Mouse (Mus musculus) kidney, adult 8-10 months (tissue): ENCODE measurements around the gene Fcamr.

Experiments used
- DNase-seq, 2 experiments: peaks; one replicate each; pipeline ENCODE4 v3.0.0; 2022

The Fcamr gene

DNA sequence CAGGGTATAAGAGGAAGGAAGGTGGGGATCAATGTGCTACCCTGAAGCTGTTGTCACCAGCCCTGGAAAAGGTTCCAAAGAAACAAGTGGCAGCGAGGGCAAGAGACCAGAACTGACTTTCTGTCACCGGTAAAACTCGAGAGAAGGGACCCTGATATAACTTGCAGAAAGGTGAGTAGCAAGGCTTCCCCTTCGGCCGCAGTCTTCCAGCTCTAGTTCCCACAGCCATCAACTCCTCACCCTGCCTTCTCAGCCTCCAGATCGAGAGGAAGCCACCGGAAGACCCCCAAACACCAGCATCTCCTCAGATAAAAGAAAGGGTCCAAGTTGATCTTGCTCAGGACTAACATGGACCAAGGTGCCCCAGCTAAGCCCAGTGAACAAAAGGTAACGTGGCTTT, at the start of gene Fcamr:
Gene Fcamr (plus strand): TSS at position 301 of the 400 bp plus-strand sequence.
- no peak for DNase-seq

DNA sequence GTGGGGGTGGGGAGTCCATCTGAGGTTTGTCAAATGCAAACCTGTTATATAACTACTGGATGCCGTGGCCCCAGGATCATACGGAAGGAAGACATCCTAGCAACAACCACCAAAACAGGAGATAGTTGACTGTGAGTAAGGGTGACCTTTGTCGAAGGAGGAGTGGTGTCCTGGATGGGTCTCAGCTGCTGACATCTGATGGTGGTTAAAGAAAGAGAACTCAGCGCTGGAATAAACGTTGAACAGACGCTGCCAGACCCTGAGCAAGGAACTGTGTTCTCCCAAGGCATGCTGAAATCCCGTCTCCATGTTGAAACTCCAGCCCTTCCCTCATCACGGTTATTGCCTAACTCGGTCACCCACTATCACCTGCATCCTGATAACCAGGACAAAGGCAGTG, 41.0 kb upstream of the Fcamr start:
- DNase-seq: no peak

DNA sequence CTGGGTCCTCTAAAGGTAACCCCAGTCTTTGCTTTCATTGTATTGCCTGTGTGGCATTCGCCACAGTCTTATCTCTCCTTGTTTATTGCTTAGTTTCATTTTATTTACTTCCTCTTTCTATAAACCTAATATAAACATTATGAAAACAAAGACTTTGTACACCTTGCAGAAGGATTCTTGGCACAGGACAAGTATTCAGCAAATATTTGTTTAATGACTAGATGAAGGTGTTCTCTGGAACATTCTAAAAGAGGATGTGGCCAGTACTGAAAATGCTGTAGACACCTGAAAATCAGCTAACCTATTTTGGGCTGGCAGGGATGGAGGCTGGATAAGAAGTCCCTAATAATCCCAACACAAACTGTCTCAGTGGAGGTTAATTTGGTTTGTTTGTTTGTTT, 39.1 kb upstream of the Fcamr start:
- DNase-seq: no peak

DNA sequence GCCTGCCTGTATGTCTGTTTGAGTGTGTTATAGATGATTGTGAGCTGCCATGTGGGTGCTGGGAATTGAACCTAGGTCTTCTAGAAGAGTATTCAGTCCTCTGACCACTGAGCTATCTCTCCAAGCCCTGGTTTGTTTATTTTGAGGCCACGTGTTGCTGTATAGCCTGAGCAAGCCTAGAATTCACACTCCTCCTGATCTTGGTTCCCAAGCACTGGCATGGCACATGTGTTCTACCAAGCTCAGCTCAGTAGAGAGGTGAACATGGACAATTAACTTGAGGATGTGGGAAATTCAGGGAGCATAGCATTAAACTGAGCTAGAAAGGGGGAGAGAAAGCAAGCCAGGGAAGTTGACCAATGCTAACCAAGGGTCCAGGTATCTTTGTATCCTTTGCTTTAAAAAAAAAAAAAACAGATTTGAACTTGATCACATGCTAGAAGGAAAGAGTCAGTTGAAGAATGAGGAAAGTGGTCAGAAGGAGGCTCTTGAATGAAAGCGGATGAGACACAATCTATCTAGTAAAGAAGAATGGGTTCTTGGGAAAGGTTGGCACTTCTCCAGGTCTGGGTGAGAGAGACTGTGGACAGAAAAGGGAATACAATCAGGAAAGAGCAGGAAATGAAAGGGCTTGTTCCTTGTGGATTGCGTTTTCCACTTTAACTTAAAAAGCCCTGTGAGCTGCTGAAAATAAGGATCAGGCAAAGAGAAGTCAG, 38.5 kb upstream of the Fcamr start:
- no peak for DNase-seq

DNA sequence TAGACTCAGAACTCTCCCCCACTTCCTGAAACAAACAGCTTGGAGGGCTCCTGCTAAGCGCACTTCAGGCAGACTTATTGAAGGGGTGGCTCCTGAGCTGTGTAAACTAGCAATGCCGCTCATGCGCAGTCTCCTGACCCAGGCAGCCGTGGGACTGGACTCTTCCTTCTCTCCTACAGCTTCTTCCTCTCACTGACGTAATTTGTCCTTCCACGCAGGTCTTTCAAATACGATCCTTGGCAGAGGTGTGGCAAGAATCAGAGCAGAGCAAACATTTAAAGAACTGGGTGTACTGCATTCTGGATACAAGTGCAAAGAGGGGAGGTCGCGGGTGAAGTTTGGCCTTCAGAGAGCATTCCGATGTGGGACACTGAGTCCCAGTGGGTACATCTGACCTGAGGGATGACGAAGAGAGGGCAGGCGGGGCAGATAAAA, 36.7 kb upstream of the Fcamr start:
- no peak for DNase-seq

DNA sequence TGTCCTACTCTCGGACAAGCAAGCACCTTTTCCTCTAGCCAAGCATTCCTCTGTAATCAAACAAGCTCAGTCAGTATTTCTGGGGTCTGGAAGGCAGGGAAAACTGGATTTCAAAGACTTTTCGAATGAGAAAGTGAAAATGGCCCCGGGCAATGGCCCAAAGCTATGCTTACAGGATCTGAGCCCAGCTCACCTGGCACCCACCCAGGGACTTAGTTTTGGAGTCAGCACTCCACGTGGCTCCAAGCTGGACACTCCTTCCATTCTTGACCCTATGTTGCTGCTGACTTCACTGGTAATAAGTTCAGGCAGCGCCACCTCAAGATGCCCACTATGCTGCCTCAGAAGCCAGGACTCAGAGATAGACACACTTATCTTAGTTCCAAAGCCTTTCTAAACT, 33.6 kb upstream of the Fcamr start:
- no peak for DNase-seq

DNA sequence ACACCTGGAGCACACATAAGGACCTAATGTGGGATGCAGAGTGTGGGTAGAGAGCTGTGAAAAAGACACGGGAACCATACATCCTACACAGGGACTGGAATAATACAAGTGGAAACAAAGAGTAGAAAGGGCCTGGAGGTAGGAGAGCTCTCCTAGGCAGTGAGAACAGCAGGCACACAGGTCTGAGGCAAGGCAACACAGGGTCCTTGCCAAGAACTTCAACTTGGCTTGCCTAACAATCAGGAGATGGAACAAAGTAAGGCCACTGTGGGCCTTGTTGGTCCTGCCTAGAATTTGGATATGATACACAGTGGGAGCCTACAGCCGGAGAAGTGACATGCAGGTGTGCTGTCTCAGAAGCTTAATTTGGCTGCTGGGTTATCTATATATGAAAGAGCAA, 30.8 kb upstream of the Fcamr start:
- no peak for DNase-seq

DNA sequence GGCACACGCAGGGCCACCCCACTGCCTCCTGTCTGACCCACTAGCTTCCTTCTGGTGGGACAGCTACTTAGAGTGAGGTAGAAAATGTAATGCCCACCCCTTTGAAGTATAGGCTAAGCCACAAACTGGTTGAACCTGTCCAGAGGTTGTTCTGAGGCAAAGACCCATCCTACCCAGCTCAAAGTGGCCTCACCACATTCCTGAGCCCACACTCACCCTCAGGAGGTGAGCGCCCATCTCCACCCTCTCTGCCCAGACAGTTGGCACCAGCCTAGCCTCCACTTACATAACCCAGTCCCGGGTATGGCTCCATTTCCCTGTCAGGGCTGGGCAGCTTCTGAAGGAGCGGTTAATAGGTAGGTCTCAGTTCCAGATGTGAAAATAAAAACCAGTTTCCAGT, 30.2 kb upstream of the Fcamr start:
- peak in 1 of 2 experiments; percentile 20 for DNase-seq

DNA sequence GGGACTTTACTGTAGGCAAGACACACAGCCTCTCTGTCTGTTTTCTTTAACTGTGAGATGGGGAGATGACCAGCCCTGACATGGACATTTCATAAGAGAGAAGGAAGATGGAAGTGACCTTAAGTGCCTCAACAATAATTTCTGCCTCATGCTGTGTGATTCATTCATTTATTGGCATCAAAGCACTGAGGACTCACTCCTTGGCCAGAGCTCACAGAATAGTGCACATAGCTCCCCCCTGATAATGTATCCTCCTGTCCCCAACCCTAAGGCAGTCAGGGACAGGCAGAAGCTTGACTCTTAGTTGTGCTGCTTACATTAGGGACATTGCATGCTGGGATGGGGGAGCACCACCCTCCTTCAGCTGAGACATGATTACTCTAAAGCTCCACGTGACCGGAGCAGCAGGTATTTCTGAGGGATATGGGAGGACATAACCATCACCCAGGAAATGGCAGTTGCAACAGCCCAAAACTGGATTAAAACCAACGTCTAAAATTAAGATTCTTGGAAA, 29.7 kb upstream of the Fcamr start:
- DNase-seq: no peak

DNA sequence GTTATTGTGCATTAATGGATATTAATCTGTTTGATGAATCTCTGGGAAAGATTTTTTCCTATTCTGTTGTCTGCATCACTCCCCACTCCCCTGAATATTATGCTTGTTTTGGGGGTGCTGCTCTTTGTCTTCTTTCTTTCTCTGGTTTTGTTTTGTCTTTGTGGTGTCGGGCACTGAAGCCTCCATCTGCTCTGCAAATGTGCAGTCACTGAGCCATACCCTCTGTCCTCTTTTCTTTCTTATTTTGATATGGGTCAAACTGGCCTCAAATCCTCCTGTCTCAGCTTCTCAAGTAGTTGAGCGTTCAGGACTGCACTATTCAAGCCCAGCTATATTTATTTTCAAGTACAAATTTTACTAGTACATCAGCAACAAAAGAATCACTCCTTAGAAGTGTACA, 25.5 kb upstream of the Fcamr start:
- DNase-seq: no peak

DNA sequence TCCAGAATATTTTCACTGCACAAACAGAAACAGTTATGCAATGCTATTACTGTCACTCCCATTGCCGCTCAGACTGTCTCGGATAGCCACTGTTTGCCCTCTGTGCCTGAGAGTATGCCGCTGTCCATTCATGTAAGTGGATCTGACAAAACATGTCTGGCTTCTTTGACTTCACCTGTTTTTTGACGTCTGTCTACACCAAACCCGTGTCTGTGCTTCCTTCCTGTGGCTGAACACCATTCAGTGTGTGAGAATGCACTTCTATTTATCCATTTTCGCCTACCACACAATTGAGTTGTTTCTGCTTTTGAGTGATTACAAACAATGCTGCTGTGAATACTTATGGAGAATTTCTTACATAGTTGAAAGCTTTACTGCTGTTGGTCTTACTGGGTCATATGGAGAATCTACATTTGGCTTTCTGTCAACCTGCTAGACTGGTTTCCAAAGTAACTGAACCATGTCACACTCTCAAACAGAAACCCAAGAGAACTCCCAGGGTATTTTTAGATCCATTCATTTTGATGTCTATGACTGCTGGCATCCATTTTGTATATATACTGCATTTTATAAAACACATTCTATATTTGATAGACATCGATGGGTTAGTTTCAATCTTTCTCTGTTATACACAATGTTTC, 24.9 kb upstream of the Fcamr start:
- DNase-seq: no peak

DNA sequence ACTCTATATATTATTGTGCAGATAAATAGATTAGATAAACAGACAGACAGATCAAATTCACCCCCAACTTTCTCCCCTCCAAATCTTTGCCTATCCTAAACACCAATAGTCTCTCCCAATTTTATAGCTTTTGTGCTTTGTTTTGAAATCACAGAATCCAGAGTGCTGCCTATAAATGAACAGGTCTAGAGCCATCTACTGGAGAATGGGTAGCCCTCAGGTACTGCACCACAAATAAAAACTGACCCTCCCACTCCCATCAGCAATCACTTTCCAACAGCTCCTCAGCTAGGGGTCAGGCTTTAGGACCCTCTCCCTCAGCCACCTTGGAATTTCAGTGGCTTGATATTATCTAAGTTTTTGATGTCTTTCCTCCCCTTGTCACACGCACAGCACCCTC, 24.1 kb upstream of the Fcamr start:
- DNase-seq: no peak

DNA sequence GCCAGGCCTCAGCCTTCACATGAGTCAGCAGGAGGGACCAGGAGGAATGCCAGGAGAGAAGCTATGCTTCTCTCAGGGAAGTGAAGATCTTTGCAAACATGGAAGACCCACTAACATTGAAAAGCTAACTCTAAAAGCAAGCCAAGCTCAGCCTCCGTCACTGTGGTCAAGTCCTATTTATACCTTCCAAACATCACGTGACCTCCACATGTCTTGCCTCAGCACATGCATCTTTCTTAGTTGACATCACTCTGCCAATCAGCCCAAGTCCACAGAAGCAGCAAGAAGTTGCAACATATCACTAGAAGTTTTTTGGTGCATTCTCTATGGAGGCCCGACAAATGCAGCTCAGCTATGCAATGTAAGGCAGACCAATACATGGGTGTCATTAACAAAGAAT, 20.8 kb upstream of the Fcamr start:
- no peak for DNase-seq

DNA sequence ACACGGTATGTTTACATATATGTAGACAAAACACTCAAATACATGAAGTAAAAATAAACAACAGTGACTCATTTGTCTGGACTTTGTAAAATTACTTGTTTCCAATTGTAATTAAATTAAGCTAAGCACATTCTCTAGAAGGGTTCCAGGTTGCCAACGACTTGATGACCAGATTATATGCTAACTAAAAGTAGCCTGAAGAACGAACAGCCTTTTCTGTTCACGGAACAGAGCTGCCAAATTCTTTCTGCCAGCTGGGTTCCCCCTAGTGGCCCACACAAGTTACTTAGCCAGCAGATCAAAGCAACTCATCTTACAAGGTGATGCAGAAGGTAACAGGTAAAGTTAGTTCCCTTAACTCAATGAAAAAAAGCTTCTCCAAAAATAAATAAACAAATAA, 16.6 kb upstream of the Fcamr start:
- no peak for DNase-seq

DNA sequence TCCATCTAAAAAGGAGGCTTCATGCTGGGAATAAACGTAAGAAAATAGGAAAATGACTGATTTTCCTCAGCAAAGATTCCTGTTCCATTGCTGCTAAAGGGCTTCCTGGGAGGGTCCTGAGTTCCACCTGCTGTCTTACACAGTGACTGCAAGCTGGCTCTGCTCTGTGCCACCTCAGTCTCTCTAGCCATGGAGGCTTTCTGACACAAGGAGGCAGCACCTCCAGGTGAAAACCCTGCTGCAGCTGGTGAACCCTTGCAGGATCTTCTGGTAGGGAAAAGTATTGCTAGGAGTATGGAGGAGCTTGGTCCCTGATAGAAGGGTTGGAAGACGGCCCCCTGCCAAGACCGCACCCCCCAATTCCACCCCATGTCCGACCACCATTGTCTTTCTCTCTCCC, 13.7 kb upstream of the Fcamr start:
- DNase-seq: peak in 1 of 2 experiments; percentile 49

DNA sequence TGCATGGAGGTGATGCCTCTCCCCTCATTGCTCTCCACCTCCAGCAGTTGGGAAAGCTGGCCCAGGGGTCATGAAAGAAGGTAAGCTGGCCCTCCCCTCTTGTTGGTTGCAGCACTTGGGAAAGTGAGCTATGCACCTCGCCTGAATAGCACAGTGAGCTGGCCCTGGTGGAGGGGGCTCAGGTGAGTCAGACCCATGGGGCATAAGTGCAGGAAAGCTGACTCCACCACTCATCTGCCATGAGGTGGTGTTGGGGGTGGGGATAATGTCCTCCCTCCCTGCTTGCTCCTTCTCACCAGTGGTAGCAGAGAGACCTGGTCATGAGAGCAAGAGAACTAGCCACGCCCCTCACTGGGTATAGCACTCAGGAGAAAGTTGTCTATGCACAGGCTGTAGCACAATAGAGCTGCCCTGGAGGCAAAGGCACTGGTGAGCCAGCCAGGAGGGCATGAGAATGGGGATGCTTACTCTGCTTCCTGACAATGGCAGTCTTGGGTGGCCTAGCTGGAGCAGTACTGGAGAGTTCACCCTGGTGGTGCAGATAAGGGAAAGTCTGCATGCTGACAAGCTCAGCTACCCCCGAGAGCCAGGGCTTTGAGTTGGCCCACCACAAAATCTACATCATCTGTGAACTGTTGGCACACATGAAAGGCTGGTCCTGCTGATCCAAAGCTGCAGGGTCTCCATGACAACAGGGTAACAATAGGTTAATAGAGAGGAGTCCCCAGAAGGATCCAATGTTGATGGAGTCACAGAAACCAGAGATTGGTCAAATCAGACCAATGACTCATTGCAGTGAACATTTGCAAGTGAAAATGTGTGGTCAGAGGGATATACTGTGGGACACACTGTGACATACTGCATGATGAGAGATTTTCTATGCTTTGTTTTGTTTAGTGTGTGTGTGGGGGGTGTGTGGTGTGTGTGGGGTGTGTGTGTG, 10.9 kb upstream of the Fcamr start:
- DNase-seq: no peak

DNA sequence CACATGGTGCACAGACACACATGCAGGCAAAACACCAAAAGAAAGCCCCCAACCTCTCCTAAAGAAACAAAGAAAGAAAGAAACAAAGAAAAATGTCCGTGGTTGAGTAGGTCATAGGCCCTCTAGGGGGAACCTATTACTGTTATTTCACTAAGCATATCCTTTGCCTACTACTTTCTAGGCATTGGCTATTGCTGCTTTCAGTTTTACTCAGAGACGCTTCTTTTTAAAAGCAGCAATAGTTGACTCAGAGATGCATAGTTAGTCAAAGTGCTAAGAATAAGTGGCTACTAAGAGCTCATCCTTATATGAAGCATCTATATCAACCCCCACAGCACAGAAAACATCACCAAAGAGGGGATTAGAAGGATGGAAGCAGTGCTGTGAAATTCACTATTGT, 5.4 kb upstream of the Fcamr start:
- DNase-seq: no peak

DNA sequence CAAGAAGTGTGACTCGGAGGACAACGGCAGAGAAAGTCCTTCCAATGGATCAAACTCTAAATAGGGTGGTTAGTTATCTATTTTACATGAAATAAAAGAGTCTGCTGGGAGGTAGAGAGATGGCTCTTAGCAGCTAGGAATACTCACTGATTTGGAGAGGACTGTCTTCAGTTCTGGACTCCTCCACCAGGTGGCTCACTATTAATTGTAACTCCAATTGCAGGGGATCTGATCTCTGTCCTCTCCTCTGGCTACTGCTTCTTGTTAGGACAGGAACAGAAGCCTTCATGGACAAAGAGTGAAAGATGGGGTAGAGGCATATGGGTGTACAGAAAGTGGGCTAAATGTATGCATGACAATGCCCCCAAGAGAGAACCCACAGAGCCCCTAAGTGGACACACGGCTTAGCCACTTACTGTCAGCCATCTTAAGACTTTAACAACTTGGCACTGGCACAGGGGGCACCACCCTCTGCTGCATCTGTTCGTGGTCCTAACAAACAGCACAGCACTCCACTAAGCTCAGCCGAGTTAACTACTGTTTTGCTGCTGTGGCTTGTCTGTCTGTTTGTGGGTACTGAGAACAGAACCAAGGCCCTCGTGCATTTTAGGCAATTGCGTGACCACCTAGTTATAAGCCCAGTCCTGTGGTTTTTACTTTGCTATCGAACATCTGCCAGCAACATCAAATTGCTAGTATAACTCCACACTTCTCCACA, 3.6 kb upstream of the Fcamr start:
- peak; percentile 71 to 86 for DNase-seq

DNA sequence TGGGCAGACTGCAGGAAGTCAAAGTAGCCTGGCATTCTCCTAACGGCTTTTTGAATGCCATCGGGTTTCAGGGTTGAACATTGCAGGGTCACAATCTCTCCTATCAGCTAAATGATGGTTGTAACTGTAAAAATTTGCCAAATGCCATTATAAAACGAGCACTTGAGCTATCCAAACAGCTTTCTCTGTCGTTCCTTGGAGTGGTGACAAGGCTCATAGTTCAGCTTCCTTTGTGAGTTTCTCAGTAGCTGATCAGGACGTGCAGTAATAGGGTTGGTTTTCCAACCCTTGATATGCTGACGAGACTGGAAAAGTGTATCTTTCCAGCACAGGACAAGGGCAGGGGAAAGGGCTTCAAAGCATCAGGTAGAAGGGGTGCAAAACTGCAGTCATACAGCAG, 2.7 kb upstream of the Fcamr start:
- peak in 1 of 2 experiments; percentile 42 for DNase-seq

DNA sequence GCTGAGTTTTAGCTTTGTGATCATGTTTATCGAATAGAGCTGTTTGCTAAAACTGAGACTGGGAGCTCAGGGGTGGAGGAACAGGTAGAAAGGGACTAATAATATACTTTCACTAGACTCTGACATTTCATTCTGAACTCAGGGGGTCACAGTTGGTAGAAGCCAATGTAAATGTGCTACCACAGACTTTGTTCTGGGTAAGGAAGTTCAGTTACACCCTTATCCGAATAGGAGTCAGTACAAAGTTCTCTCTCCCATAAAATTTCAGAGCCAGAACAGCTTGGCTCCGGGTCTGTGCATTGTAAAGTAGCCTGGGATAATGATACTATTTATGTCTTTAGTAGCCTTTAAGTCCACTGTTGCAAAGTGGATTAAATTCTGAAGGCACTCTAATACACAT, 2.2 kb upstream of the Fcamr start:
- DNase-seq: no peak

DNA sequence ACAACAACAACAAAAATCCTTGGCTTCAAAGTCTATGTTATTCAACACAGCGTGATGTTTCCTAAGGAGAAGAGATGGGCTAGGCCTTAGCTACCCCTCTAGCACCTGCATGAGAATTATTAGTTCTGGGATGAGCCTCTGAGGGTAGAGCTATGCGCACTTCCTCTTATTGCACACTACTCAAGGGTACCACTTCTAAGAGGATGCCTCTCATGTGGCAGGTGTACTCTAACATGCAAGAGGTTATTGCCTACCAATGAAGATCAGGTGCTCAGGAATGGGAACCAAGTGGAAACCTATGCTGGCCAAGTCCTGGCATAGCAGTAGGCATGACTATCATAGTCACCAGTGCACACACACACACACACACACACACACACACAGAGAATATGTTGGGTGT, 1.3 kb upstream of the Fcamr start:
- no peak for DNase-seq

DNA sequence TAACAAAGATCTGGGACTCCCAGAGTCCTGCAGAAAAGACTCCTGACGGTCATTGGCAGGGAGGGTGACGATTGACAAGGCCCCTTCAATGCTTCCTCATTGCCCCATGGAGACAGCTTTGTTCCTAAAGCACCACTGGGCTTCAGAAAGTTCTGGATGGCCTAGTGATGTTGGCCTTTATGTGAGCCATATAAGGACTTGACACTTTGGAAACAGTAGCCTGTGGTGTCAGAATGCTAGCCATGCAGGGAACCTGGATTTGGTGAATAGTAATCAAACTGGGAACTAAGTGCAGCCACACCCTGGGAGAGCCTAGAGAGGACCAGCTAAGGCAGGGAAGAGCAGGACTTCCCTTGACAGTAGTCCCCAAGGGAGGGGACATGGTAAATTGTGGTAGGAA, 809 bp downstream of the Fcamr start:
- DNase-seq: no peak

DNA sequence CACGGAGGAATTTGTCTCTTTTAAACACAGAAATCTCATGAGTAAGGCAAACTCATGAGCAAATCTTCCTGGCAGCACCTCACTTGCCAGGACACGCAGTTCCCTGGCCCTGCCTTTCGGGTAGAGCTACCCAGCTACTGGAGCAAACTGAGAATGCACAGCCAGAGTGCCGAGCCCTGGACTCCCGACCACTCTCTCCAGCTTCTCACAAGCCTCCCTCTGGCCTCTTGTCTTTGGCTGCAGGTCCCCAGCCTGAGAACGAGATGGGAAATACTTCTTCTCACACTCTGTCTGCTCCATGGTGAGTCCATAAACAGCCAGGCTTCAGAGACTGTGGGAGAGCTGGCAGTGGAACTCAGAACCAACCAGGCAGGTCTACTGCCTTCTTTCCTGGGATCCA, 2.3 kb downstream of the Fcamr start:
- DNase-seq: peak in 1 of 2 experiments; percentile 68
